Mouse (Mus musculus): ENCODE results near the gene Cul1. TPM values are rescaled to one million over a fixed set of nuclear protein-coding genes. Genes with fewer than 3 reads are reported as not detected.

The Cul1 gene
- total and polyA plus RNA-seq, 2 experiments from 2014 or later = 78.5 to 148 TPM

DNA sequence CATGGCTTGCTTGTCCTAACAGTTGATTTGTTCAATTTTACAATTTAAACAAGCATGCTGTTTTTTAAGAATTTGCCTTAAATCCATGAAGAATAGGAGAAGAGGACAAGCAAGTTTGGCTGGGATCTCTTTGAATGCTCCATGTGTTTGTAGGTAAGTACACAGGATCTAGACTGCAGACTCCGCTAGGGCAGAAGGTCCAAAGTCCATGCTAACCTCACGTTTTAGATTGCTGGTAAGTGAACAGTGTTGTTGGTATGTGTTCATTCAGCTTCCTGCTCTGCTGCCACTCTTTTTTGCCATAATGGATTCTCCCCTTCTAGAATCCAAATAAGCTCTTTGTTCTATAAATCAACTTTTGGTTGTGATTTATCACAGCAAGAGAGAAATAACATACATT lies 73.9 kb downstream of the Cul1 start:
- Histone ChIP-seq H3K4me3 (ENCODE audit: low read depth, low read length) (no peak overlapping the region), H3K4me2 (ENCODE audit: low read depth, low read length) (no peak overlapping the region), H3K36me3 (replicated peaks; ENCODE audit: control insufficient read depth, insufficient read depth, low read length) (peaks cover 95% of the 10 kb centered on the region), H3K4me1 (ENCODE audit: control insufficient read depth, insufficient read depth) (no peaks in the 10 kb centered on the region), H3K9ac (replicated peaks; ENCODE audit: low read depth, low read length) (no peak overlapping the region), H3K27me3 (ENCODE audit: control insufficient read depth, insufficient read depth, low read length) (no peaks in the 10 kb centered on the region), H3K27ac (ENCODE audit: low read depth) (no peak overlapping the region), H3K9me3 (replicated peaks; ENCODE audit: control insufficient read depth, low read length) (no peaks in the 10 kb centered on the region)
- TF ChIP-seq CTCF (IDR thresholded peaks at IDR 0.05; ENCODE audit: low read depth) (no peak), EP300 (IDR thresholded peaks at IDR 0.05; ENCODE audit: low read depth) (no peak)
- DNase-seq (ENCODE audit: low spot score) (no peak), ATAC-seq (ENCODE audit: insufficient read depth, low read depth) (no peak)
- WGBS = 91% methylated on average over 2 of the region's 2 CpGs

GRCm38 (mm10) chr6:47527655-47528054 lies 74.5 kb downstream of the Cul1 start:
- H3K9ac ChIP-seq (replicated peaks; ENCODE audit: low read depth, low read length) = no peak overlapping the region
- H3K27me3 ChIP-seq (ENCODE audit: control insufficient read depth, insufficient read depth, low read length) = no peaks in the 10 kb centered on the region
- H3K4me3 ChIP-seq (ENCODE audit: low read depth, low read length) = no peak overlapping the region
- TF ChIP-seq CTCF (IDR thresholded peaks at IDR 0.05; ENCODE audit: low read depth) = no peak
- no peak for TF ChIP-seq EP300 (IDR thresholded peaks at IDR 0.05; ENCODE audit: low read depth)
- no peak for DNase-seq (ENCODE audit: low spot score)
- 45% methylated on average over 1 of the region's 1 CpGs for WGBS
- H3K27ac ChIP-seq (ENCODE audit: low read depth) = no peak overlapping the region
- H3K4me1 ChIP-seq (ENCODE audit: control insufficient read depth, insufficient read depth) = no peaks in the 10 kb centered on the region
- ATAC-seq (ENCODE audit: insufficient read depth, low read depth) = no peak
- H3K36me3 ChIP-seq (replicated peaks; ENCODE audit: control insufficient read depth, insufficient read depth, low read length) = peaks cover 92% of the 10 kb centered on the region
- no peak overlapping the region for H3K4me2 ChIP-seq (ENCODE audit: low read depth, low read length)
- no peaks in the 10 kb centered on the region for H3K9me3 ChIP-seq (replicated peaks; ENCODE audit: control insufficient read depth, low read length)

DNA sequence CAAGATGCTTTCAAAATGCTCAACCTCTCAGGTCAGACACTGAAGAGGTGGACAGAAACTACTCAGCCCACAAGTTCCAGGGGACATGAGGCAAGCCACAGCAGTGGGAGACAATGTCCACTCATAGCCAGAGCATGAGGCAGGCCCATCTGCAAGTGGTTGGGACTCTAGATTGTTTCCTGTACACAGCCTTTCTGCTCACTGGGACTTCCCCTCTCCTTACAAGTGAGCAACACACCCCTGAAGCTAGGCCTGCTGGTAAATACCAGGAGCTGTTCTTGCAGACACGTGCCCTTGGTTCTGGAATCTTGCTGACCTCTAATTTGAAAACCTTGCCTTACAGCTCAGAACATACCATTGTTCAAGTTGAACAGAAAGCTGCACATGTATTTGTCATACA lies 79.3 kb downstream of the Cul1 start:
- peaks cover 77% of the 10 kb centered on the region for H3K36me3 ChIP-seq (replicated peaks; ENCODE audit: control insufficient read depth, insufficient read depth, low read length)
- no peaks in the 10 kb centered on the region for H3K9me3 ChIP-seq (replicated peaks; ENCODE audit: control insufficient read depth, low read length)
- no peaks in the 10 kb centered on the region for H3K4me1 ChIP-seq (ENCODE audit: control insufficient read depth, insufficient read depth)
- TF ChIP-seq CTCF (IDR thresholded peaks at IDR 0.05; ENCODE audit: low read depth) = no peak
- no peak for TF ChIP-seq EP300 (IDR thresholded peaks at IDR 0.05; ENCODE audit: low read depth)
- H3K4me3 ChIP-seq (ENCODE audit: low read depth, low read length) = no peak overlapping the region
- DNase-seq (ENCODE audit: low spot score) (peak; percentile 17), ATAC-seq (ENCODE audit: insufficient read depth, low read depth) (peak; percentile 51)
- H3K4me2 ChIP-seq (ENCODE audit: low read depth, low read length) = no peak overlapping the region
- 20% methylated on average over 1 of the region's 1 CpGs for WGBS
- H3K9ac ChIP-seq (replicated peaks; ENCODE audit: low read depth, low read length) = no peak overlapping the region
- peak overlapping the region; percentile 51; the same call in 1 of the 2 replicates for H3K27ac ChIP-seq (ENCODE audit: low read depth)
- no peaks in the 10 kb centered on the region for H3K27me3 ChIP-seq (ENCODE audit: control insufficient read depth, insufficient read depth, low read length)

GRCm38 (mm10) chr6:47535333-47535732 lies 82.1 kb downstream of the Cul1 start:
- 78% methylated on average over 5 of the region's 5 CpGs for WGBS
- H3K27me3 ChIP-seq (ENCODE audit: control insufficient read depth, insufficient read depth, low read length) = no peaks in the 10 kb centered on the region
- no peak overlapping the region for H3K4me2 ChIP-seq (ENCODE audit: low read depth, low read length)
- no peak overlapping the region for H3K27ac ChIP-seq (ENCODE audit: low read depth)
- DNase-seq (ENCODE audit: low spot score) = no peak
- H3K4me1 ChIP-seq (ENCODE audit: control insufficient read depth, insufficient read depth) = no peaks in the 10 kb centered on the region
- no peak overlapping the region for H3K9ac ChIP-seq (replicated peaks; ENCODE audit: low read depth, low read length)
- no peaks in the 10 kb centered on the region for H3K9me3 ChIP-seq (replicated peaks; ENCODE audit: control insufficient read depth, low read length)
- ATAC-seq (ENCODE audit: insufficient read depth, low read depth) = no peak
- H3K4me3 ChIP-seq (ENCODE audit: low read depth, low read length) = no peak overlapping the region
- no peak for TF ChIP-seq EP300 (IDR thresholded peaks at IDR 0.05; ENCODE audit: low read depth)
- no peak for TF ChIP-seq CTCF (IDR thresholded peaks at IDR 0.05; ENCODE audit: low read depth)
- peaks cover 52% of the 10 kb centered on the region for H3K36me3 ChIP-seq (replicated peaks; ENCODE audit: control insufficient read depth, insufficient read depth, low read length)

GRCm38 (mm10) chr6:47552280-47552679 lies 99.1 kb downstream of the Cul1 start:
- Histone ChIP-seq H3K36me3 (replicated peaks; ENCODE audit: control insufficient read depth, insufficient read depth, low read length) (peaks cover 65% of the 10 kb centered on the region), H3K9me3 (replicated peaks; ENCODE audit: control insufficient read depth, low read length) (no peaks in the 10 kb centered on the region), H3K4me3 (ENCODE audit: low read depth, low read length) (no peak overlapping the region), H3K4me2 (ENCODE audit: low read depth, low read length) (no peak overlapping the region), H3K27me3 (ENCODE audit: control insufficient read depth, insufficient read depth, low read length) (no peaks in the 10 kb centered on the region), H3K27ac (ENCODE audit: low read depth) (no peak overlapping the region), H3K9ac (replicated peaks; ENCODE audit: low read depth, low read length) (no peak overlapping the region), H3K4me1 (ENCODE audit: control insufficient read depth, insufficient read depth) (no peaks in the 10 kb centered on the region)
- ATAC-seq (ENCODE audit: insufficient read depth, low read depth) (no peak), DNase-seq (ENCODE audit: low spot score) (no peak)
- WGBS = 67% methylated on average over 4 of the region's 4 CpGs
- no peak for TF ChIP-seq CTCF (IDR thresholded peaks at IDR 0.05; ENCODE audit: low read depth)
- no peak for TF ChIP-seq EP300 (IDR thresholded peaks at IDR 0.05; ENCODE audit: low read depth)

DNA sequence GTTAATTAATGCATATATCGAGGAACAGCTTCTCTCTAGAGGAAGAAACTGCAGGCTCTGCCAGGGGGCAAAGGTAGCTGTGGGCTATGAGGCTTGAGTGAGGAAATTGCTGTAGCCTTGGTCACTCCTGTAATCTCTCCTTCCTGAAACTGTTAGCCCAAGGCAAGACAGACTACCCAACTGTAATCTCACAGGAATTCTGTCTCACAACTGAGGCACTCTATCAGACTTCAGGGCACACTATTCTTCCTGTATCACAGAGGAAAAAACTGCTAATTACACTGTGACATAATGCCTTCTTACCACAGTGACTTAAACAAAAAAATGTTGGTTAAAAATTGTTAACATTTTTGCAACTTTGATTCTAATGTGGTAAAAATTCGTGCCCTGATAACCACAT lies 106.1 kb downstream of the Cul1 start:
- ATAC-seq (ENCODE audit: insufficient read depth, low read depth) (no peak), DNase-seq (ENCODE audit: low spot score) (no peak)
- no peaks in the 10 kb centered on the region for H3K9me3 ChIP-seq (replicated peaks; ENCODE audit: control insufficient read depth, low read length)
- H3K4me3 ChIP-seq (ENCODE audit: low read depth, low read length) = no peak overlapping the region
- no peaks in the 10 kb centered on the region for H3K27me3 ChIP-seq (ENCODE audit: control insufficient read depth, insufficient read depth, low read length)
- no peak overlapping the region for H3K27ac ChIP-seq (ENCODE audit: low read depth)
- no peak overlapping the region for H3K9ac ChIP-seq (replicated peaks; ENCODE audit: low read depth, low read length)
- no peaks in the 10 kb centered on the region for H3K4me1 ChIP-seq (ENCODE audit: control insufficient read depth, insufficient read depth)
- H3K36me3 ChIP-seq (replicated peaks; ENCODE audit: control insufficient read depth, insufficient read depth, low read length) = peaks cover 49% of the 10 kb centered on the region
- WGBS = 87% methylated on average over 2 of the region's 2 CpGs
- H3K4me2 ChIP-seq (ENCODE audit: low read depth, low read length) = no peak overlapping the region
- TF ChIP-seq CTCF (IDR thresholded peaks at IDR 0.05; ENCODE audit: low read depth) (no peak), EP300 (IDR thresholded peaks at IDR 0.05; ENCODE audit: low read depth) (no peak)
